Mouse (Mus musculus): ENCODE results near the gene Ptgdr2. TPM values are rescaled to one million over a fixed set of nuclear protein-coding genes. Genes with fewer than 3 reads are reported as not detected.

The Ptgdr2 gene
- polyA plus RNA-seq, 1 experiment from 2014 or later, result not detected

GRCm38 (mm10) chr19:10976318-10976717, 39.4 kb downstream of the Ptgdr2 start:
- H3K4me3 ChIP-seq (replicated peaks), result no peak overlapping the region
- no peak overlapping the region for H3K4me2 ChIP-seq
- no peak overlapping the region for H3K9ac ChIP-seq
- H3K4me1 ChIP-seq (replicated peaks), result peaks cover 4% of the 10 kb centered on the region; the same call in 1 of the 2 replicates
- no peak for ATAC-seq (ENCODE audit: low read depth)
- no peaks in the 10 kb centered on the region for H3K36me3 ChIP-seq
- no peak overlapping the region for H3K27ac ChIP-seq
- DNase-seq, result no peak
- 32% methylated on average over 4 of the region's 4 CpGs for WGBS (ENCODE audit: insufficient replicate concordance)
- no peaks in the 10 kb centered on the region for H3K9me3 ChIP-seq (replicated peaks)
- no peaks in the 10 kb centered on the region for H3K27me3 ChIP-seq

- DNase-seq, result peak; percentile 61
- 6% methylated on average over 18 of the region's 18 CpGs for WGBS (ENCODE audit: insufficient replicate concordance)
- ATAC-seq (ENCODE audit: low read depth), result peak; percentile 55
- Histone ChIP-seq H3K4me2 (peak overlapping the region; percentile 38), H3K27ac (no peak overlapping the region), H3K27me3 (no peaks in the 10 kb centered on the region), H3K9ac (no peak overlapping the region), H3K9me3 (replicated peaks) (no peaks in the 10 kb centered on the region), H3K4me1 (replicated peaks) (peaks cover 4% of the 10 kb centered on the region; the same call in 1 of the 2 replicates), H3K36me3 (no peaks in the 10 kb centered on the region), H3K4me3 (replicated peaks) (no peak overlapping the region)
Observed at GRCm38 (mm10) chr19:10979184-10980168, 42.5 kb downstream of the Ptgdr2 start.

GRCm38 (mm10) chr19:10980210-10980609, 43.2 kb downstream of the Ptgdr2 start:
- Histone ChIP-seq H3K27me3 (no peaks in the 10 kb centered on the region), H3K9ac (no peak overlapping the region), H3K4me3 (replicated peaks) (no peak overlapping the region), H3K27ac (no peak overlapping the region), H3K9me3 (replicated peaks) (no peaks in the 10 kb centered on the region), H3K36me3 (no peaks in the 10 kb centered on the region), H3K4me1 (replicated peaks) (peaks cover 4% of the 10 kb centered on the region; the same call in 1 of the 2 replicates), H3K4me2 (no peak overlapping the region)
- WGBS (ENCODE audit: insufficient replicate concordance), result 46% methylated on average over 5 of the region's 5 CpGs
- DNase-seq (no peak), ATAC-seq (ENCODE audit: low read depth) (no peak)

- Histone ChIP-seq H3K4me1 (replicated peaks) (peaks cover 4% of the 10 kb centered on the region; the same call in 1 of the 2 replicates), H3K9ac (no peak overlapping the region), H3K4me3 (replicated peaks) (no peak overlapping the region), H3K36me3 (no peaks in the 10 kb centered on the region), H3K27me3 (no peaks in the 10 kb centered on the region), H3K9me3 (replicated peaks) (no peaks in the 10 kb centered on the region), H3K4me2 (0 out of 2 replicates have a peak overlapping the region, but pooled peaks have one; percentile 8), H3K27ac (no peak overlapping the region)
- DNase-seq, result no peak
- 18% methylated on average over 14 of the region's 14 CpGs for WGBS (ENCODE audit: insufficient replicate concordance)
- no peak for ATAC-seq (ENCODE audit: low read depth)
Observed at GRCm38 (mm10) chr19:10983146-10983545, 46.2 kb downstream of the Ptgdr2 start.

- peaks cover 2% of the 10 kb centered on the region; the same call in 1 of the 2 replicates for H3K4me1 ChIP-seq (replicated peaks)
- H3K27ac ChIP-seq, result no peak overlapping the region
- no peaks in the 10 kb centered on the region for H3K9me3 ChIP-seq (replicated peaks)
- WGBS (ENCODE audit: insufficient replicate concordance), result 60% methylated on average over 13 of the region's 13 CpGs
- H3K9ac ChIP-seq, result no peak overlapping the region
- ATAC-seq (ENCODE audit: low read depth) (no peak), DNase-seq (no peak)
- H3K27me3 ChIP-seq, result no peaks in the 10 kb centered on the region
- no peak overlapping the region for H3K4me2 ChIP-seq
- H3K36me3 ChIP-seq, result no peaks in the 10 kb centered on the region
- no peak overlapping the region for H3K4me3 ChIP-seq (replicated peaks)
Observed at GRCm38 (mm10) chr19:10984551-10984950, 47.6 kb downstream of the Ptgdr2 start.

GRCm38 (mm10) chr19:10985889-10986288, 48.9 kb downstream of the Ptgdr2 start:
- Histone ChIP-seq H3K27me3 (no peaks in the 10 kb centered on the region), H3K9me3 (replicated peaks) (no peaks in the 10 kb centered on the region), H3K4me3 (replicated peaks) (no peak overlapping the region), H3K4me1 (replicated peaks) (no peaks in the 10 kb centered on the region), H3K27ac (no peak overlapping the region), H3K4me2 (no peak overlapping the region), H3K9ac (no peak overlapping the region), H3K36me3 (no peaks in the 10 kb centered on the region)
- WGBS (ENCODE audit: insufficient replicate concordance), result 72% methylated on average over 4 of the region's 4 CpGs
- ATAC-seq (ENCODE audit: low read depth) (no peak), DNase-seq (no peak)

GRCm38 (mm10) chr19:10988563-10988962, 51.6 kb downstream of the Ptgdr2 start:
- Histone ChIP-seq H3K9ac (no peak overlapping the region), H3K4me3 (replicated peaks) (no peak overlapping the region), H3K27ac (no peak overlapping the region), H3K4me2 (no peak overlapping the region), H3K27me3 (0 out of 2 replicates have a peak, but pooled peaks cover 4% of the 10 kb centered on the region), H3K4me1 (replicated peaks) (no peaks in the 10 kb centered on the region), H3K9me3 (replicated peaks) (no peaks in the 10 kb centered on the region), H3K36me3 (no peaks in the 10 kb centered on the region)
- DNase-seq (no peak), ATAC-seq (ENCODE audit: low read depth) (no peak)
- WGBS (ENCODE audit: insufficient replicate concordance), result 73% methylated on average over 1 of the region's 1 CpGs

GRCm38 (mm10) chr19:10990751-10991150, 53.8 kb downstream of the Ptgdr2 start:
- Histone ChIP-seq H3K4me1 (replicated peaks) (no peaks in the 10 kb centered on the region), H3K4me3 (replicated peaks) (no peak overlapping the region), H3K4me2 (no peak overlapping the region), H3K9ac (no peak overlapping the region), H3K27me3 (0 out of 2 replicates have a peak, but pooled peaks cover 4% of the 10 kb centered on the region), H3K36me3 (no peaks in the 10 kb centered on the region), H3K27ac (no peak overlapping the region), H3K9me3 (replicated peaks) (no peaks in the 10 kb centered on the region)
- 50% methylated on average over 1 of the region's 1 CpGs for WGBS (ENCODE audit: insufficient replicate concordance)
- ATAC-seq (ENCODE audit: low read depth), result no peak
- no peak for DNase-seq

- no peaks in the 10 kb centered on the region for H3K36me3 ChIP-seq
- H3K27me3 ChIP-seq, result 0 out of 2 replicates have a peak, but pooled peaks cover 4% of the 10 kb centered on the region
- H3K9ac ChIP-seq, result no peak overlapping the region
- no peaks in the 10 kb centered on the region for H3K4me1 ChIP-seq (replicated peaks)
- no peak overlapping the region for H3K27ac ChIP-seq
- H3K4me2 ChIP-seq, result no peak overlapping the region
- H3K9me3 ChIP-seq (replicated peaks), result no peaks in the 10 kb centered on the region
- H3K4me3 ChIP-seq (replicated peaks), result no peak overlapping the region
- ATAC-seq (ENCODE audit: low read depth) (no peak), DNase-seq (no peak)
Observed at GRCm38 (mm10) chr19:10991911-10992310, 55.0 kb downstream of the Ptgdr2 start.

All from liver, embryonic 13.5 days (tissue).